Mouse (Mus musculus): ENCODE results near the gene Cytl1. TPM values are rescaled to one million over a fixed set of nuclear protein-coding genes. Genes with fewer than 3 reads are reported as not detected.

Cytl1 gene
- polyA plus RNA-seq (2012; rRNA removed): 0.05 and 0.08 TPM in 2 replicates

DNA sequence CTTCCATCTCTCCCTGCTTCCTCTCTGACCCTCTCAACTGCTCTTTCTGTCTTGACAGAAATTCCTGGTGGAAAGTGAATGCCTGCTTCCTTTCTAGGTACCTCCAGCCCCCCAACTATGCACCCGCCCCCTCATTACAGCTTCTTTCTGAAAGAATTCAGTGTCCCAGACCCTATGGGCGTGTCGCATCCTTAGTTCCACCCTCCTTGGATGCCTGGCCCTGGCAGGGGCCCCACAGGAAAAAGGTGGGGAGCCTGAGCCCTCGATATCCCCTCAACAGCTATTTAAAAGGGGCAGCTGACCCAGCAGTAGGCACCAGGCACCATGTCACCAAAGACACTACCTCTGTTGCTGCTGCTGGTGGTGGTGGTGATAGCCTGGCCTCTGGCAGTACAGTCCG lies at the start of gene Cytl1:
TSS of gene Cytl1 (plus strand) at position 296 of the 400 bp plus-strand sequence.

DNA sequence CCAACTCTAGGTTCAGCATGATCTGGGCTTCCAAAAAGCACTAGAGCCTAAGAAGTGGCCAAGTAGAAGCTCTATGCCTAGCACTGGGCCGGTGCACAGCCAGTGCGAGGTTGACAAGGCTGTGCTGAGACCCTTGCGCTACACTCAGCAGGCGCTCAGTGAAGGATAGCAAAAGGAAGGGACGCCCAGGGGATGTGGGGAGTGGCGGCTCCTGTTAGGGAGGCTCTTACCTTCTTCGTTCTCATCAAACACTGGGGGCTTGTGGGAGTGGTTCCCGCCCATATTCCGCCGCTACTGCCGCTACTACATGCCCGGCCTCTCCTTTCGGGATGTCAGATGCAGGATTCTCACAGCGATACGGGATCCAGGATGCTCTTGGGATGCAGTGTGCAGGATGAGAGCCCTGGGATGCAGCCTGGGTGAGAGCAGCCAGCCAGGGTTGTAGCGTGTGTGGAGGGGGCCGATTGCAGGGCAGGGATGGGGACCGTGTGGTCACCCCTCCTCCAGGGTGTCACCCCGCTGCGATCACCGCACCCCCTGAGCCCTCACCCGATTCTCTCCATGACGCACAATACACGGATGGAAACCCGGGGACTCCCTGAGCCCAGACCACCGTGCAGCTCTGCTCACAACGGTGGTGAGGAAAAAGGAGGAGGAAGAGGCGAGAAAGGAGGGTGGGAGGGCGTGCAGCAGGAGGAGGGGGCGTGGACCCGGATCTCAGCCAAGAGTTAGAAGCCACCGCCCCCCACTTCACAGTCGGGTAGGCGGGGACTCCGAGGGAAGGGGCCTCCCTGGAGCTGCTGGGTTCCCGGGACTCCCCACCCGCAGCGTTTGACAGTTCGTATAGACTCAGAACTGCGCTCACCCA lies 18.6 kb upstream of the Cytl1 start, which contains the start of gene Stk32b:
TSS of gene Stk32b (minus strand) at position 667 of the 868 bp plus-strand sequence.

Other genes starting within 250 kb of the Cytl1 start
- gene Stk32b, start 18.3 kb upstream of the Cytl1 start, polyA plus RNA-seq (2012; rRNA removed): 0.20 and 0.21 TPM in 2 replicates
- 0.01 and 0.02 TPM in 2 replicates for gene Msx1, start 89.1 kb downstream of the Cytl1 start, polyA plus RNA-seq (2012; rRNA removed)

All from liver, embryonic 18 days (tissue).